Mouse (Mus musculus) MEL (cell line): ENCODE results near the gene Dgcr2. TPM values are rescaled to one million over a fixed set of nuclear protein-coding genes. Genes with fewer than 3 reads are reported as not detected.

Experiments
- DNase-seq: peaks from one replicate; pipeline ENCODE4 v3.0.0; 2011; ENCODE audit warnings: low read depth, low spot score
- H3K27ac ChIP-seq: 2 replicates; pipeline ENCODE4 v1.5.1; 2012; ENCODE audit warnings: low read depth, mild to moderate bottlenecking, control low read depth, low read length, moderate library complexity; ENCODE audit not compliant: control insufficient read depth
- H3K27me3 ChIP-seq, 2 experiments: fragments of 150-350 bp in 1 of 2; sonication (generic) in 1 of 2; 2 replicates each; pipeline ENCODE4 v1.6.1; 2012; ENCODE audit warnings: low read length in 2 of 2, mild to moderate bottlenecking in 2 of 2, improper control_type of control experiment in 1 of 2, moderate library complexity in 1 of 2; ENCODE audit not compliant: insufficient read depth in 2 of 2, control insufficient read depth in 1 of 2
- H3K36me3 ChIP-seq, 2 experiments: 2 replicates each; pipeline ENCODE4 v1.6.1; 2012 to 2014; ENCODE audit warnings: low read length in 2 of 2, improper control_type of control experiment in 1 of 2, inconsistent platforms in 1 of 2, mild to moderate bottlenecking in 1 of 2; ENCODE audit not compliant: insufficient read depth in 2 of 2, control insufficient read depth in 1 of 2
- H3K4me1 ChIP-seq, 2 experiments: fragments of 150-350 bp in 1 of 2; sonication (generic) in 1 of 2; 2 replicates each; pipeline ENCODE4 v1.6.1; 2012; ENCODE audit warnings: low read length in 2 of 2, improper control_type of control experiment in 1 of 2, mild to moderate bottlenecking in 1 of 2; ENCODE audit not compliant: insufficient read depth in 2 of 2, control insufficient read depth in 1 of 2
- H3K4me3 ChIP-seq, 2 experiments: fragments of 150-350 bp in 1 of 2; sonication (generic) in 1 of 2; 2 replicates each; pipeline ENCODE4 v1.5.1; 2012; ENCODE audit warnings: low read depth in 2 of 2, low read length in 2 of 2, mild to moderate bottlenecking in 2 of 2, moderate library complexity in 2 of 2, control low read depth in 1 of 2, improper control_type of control experiment in 1 of 2; ENCODE audit not compliant: control insufficient read depth in 1 of 2, insufficient read depth in 1 of 2
- H3K79me2 ChIP-seq: 2 replicates; pipeline ENCODE4 v1.6.1; 2012; ENCODE audit warnings: mild to moderate bottlenecking, low read length, moderate library complexity; ENCODE audit not compliant: control insufficient read depth, poor library complexity, insufficient read depth
- H3K9ac ChIP-seq: 2 replicates; pipeline ENCODE4 v1.6.1; 2012; ENCODE audit warnings: low read depth, mild to moderate bottlenecking, control low read depth, low read length, moderate library complexity; ENCODE audit not compliant: control insufficient read depth, poor library complexity, severe bottlenecking
- H3K9me3 ChIP-seq: fragments of 150-350 bp; sonication (generic); replicated peaks from 2 replicates; pipeline ENCODE4 v1.6.1; 2012; ENCODE audit warnings: mild to moderate bottlenecking, low read length, improper control_type of control experiment, moderate library complexity; ENCODE audit not compliant: insufficient read depth
- CHD2 ChIP-seq: IDR thresholded peaks from 2 replicates; pipeline ENCODE4 v1.6.1; 2011; ENCODE audit warnings: low read length, improper control_type of control experiment
- CTCF ChIP-seq, 3 experiments: IDR thresholded peaks in 2 of 3; conservative IDR thresholded peaks in 1 of 3; 2 replicates each; pipeline ENCODE4 v1.5.1; 2011 to 2012; ENCODE audit warnings: low read length in 3 of 3, low read depth in 2 of 3, mild to moderate bottlenecking in 2 of 3, improper control_type of control experiment in 1 of 3, inconsistent platforms in 1 of 3, mixed read lengths in 1 of 3, moderate library complexity in 1 of 3; ENCODE audit not compliant: control insufficient read depth in 1 of 3, insufficient read depth in 1 of 3, poor library complexity in 1 of 3, severe bottlenecking in 1 of 3
- KAT2A ChIP-seq: conservative IDR thresholded peaks from 2 replicates; pipeline ENCODE4 v1.6.1; 2012; ENCODE audit warnings: low read depth, low read length, improper control_type of control experiment, inconsistent platforms
- MAFK ChIP-seq: IDR thresholded peaks from 2 replicates; pipeline ENCODE4 v1.6.1; 2011; ENCODE audit warnings: low read depth, mild to moderate bottlenecking, low read length, improper control_type of control experiment, borderline replicate concordance
- MAX ChIP-seq: IDR thresholded peaks from 2 replicates; pipeline ENCODE4 v1.6.1; 2011; ENCODE audit warnings: low read length, improper control_type of control experiment
- MAZ ChIP-seq: IDR thresholded peaks from 2 replicates; pipeline ENCODE4 v1.6.1; 2012; ENCODE audit warnings: low read depth, mild to moderate bottlenecking, inconsistent platforms, low read length, improper control_type of control experiment
- MYC ChIP-seq: IDR thresholded peaks from 2 replicates; pipeline ENCODE4 v1.6.1; 2011; ENCODE audit warnings: low read depth, mild to moderate bottlenecking, low read length, improper control_type of control experiment, moderate library complexity
- NELFE ChIP-seq: IDR thresholded peaks from 2 replicates; pipeline ENCODE4 v1.6.1; 2011; ENCODE audit warnings: low read depth, low read length, improper control_type of control experiment
- NRF1 ChIP-seq: IDR thresholded peaks from 2 replicates; pipeline ENCODE4 v1.6.1; 2014; ENCODE audit warnings: low read depth, mild to moderate bottlenecking, inconsistent platforms, low read length, improper control_type of control experiment, moderate library complexity; ENCODE audit not compliant: poor library complexity, insufficient read depth, severe bottlenecking
- POLR2A ChIP-seq, 2 experiments: IDR thresholded peaks; 2 replicates each; pipeline ENCODE4 v1.6.1; 2011 to 2012; ENCODE audit warnings: low read length in 2 of 2, mild to moderate bottlenecking in 2 of 2, control low read depth in 1 of 2, improper control_type of control experiment in 1 of 2, low read depth in 1 of 2, moderate library complexity in 1 of 2; ENCODE audit not compliant: control insufficient read depth in 1 of 2, insufficient read depth in 1 of 2, poor library complexity in 1 of 2
- POLR2AphosphoS2 ChIP-seq: IDR thresholded peaks from 2 replicates; pipeline ENCODE4 v1.6.1; 2011; ENCODE audit warnings: low read length, improper control_type of control experiment
- RAD21 ChIP-seq: IDR thresholded peaks from 2 replicates; pipeline ENCODE4 v1.6.1; 2011; ENCODE audit warnings: mild to moderate bottlenecking, low read depth, low read length, improper control_type of control experiment
- SIN3A ChIP-seq: IDR thresholded peaks from 2 replicates; pipeline ENCODE4 v1.6.1; 2012; ENCODE audit warnings: low read length, improper control_type of control experiment, inconsistent platforms
- SMC3 ChIP-seq: IDR thresholded peaks from 2 replicates; pipeline ENCODE4 v1.6.1; 2011; ENCODE audit warnings: low read depth, low read length, improper control_type of control experiment
- UBTF ChIP-seq: IDR thresholded peaks from 2 replicates; pipeline ENCODE4 v1.6.1; 2012; ENCODE audit warnings: low read depth, mild to moderate bottlenecking, inconsistent platforms, low read length, improper control_type of control experiment, moderate library complexity, borderline replicate concordance; ENCODE audit not compliant: insufficient read depth
- USF1 ChIP-seq: IDR thresholded peaks from 2 replicates; pipeline ENCODE4 v1.6.1; 2014; ENCODE audit warnings: low read depth, mild to moderate bottlenecking, inconsistent platforms, low read length, improper control_type of control experiment, moderate library complexity
- ZMIZ1 ChIP-seq: IDR thresholded peaks from 2 replicates; pipeline ENCODE4 v1.6.1; 2012; ENCODE audit warnings: low read depth, mild to moderate bottlenecking, inconsistent platforms, low read length, improper control_type of control experiment, moderate library complexity
- polyA plus RNA-seq, 2 experiments: library from polyadenylated mRNA; stranded (reverse) in 1 of 2; unstranded in 1 of 2; fragments of >175 nt in 1 of 2; fragments of >200 nt in 1 of 2; gene quantifications; 2 replicates each; pipeline versions ENCODE4 v1.2.1 to v1.2.4; 2012; ENCODE audit warnings: low replicate concordance in 2 of 2, low read depth in 1 of 2; ENCODE audit not compliant: insufficient read length in 2 of 2, insufficient read depth in 1 of 2, missing spikeins in 1 of 2
- total RNA-seq: library from RNA; depleted of rRNA; stranded (reverse); fragments of 300-350 nt; gene quantifications from 2 replicates; pipeline ENCODE4 v1.2.3, GENCODE M21; 2012

The Dgcr2 gene
- total and polyA plus RNA-seq, 3 experiments: 37.1 to 53.7 TPM; not detected in 1

DNA sequence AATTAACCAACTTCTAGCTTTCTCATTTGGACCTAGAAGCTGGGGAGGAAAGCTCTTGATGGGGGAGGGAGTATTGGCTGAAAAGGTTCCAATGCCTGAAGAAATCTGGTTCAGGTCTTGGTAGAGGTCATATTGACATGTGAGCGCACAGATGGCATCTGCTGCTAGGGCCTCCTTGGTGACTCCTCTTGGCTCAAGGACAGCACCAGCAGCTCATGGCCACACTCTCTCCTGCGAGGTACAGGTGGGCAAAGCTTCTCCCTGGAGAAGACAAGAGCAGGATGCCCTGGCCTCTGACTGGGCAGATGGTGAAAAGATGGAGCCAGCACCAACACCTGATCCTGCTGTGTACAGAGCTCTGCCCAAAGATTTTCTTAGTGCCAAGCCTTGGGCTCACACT lies 71.9 kb downstream of the Dgcr2 start:
- Histone ChIP-seq H3K9me3 (no peaks in the 10 kb centered on the region), H3K4me3 (no peak overlapping the region), H3K79me2 (no peaks in the 10 kb centered on the region), H3K36me3 (peaks cover 0 to 2% of the 10 kb centered on the region in 2 experiments; a peak in 1 of 4 replicates), H3K27ac (no peak overlapping the region), H3K4me1 (peaks cover 0 to 12% of the 10 kb centered on the region in 2 experiments; a peak in 2 of 4 replicates), H3K9ac (no peak overlapping the region), H3K27me3 (no peaks in the 10 kb centered on the region; a peak in 2 of 4 replicates)
- no peak for TF ChIP-seq UBTF
- no peak for TF ChIP-seq RAD21
- TF ChIP-seq POLR2AphosphoS2: no peak
- DNase-seq: no peak

DNA sequence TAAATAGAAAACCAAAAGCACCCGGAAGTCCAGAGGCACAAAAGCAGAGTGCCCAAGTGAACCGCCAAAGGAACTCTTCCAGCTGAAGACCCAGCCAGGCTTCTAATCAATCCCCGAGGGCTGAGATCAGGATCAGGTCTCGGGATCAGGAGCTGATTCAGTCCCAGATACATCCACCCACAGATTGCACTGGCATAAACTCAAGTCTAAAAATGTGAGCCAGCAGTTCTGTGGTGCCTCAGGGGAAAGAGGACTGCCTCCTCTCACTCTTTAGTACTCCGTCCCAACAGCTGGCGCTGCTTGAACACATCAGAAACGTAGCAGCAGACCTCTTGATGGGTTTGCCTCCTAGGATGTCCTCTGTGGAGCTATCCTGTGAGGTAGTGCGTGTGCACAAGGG lies 81.8 kb downstream of the Dgcr2 start:
- no peaks in the 10 kb centered on the region for H3K36me3 ChIP-seq
- H3K27ac ChIP-seq: no peak overlapping the region
- no peak overlapping the region for H3K4me3 ChIP-seq
- H3K4me1 ChIP-seq: 0 out of 4 replicates have a peak, but pooled peaks cover 0 to 2% of the 10 kb centered on the region in 2 experiments
- no peaks in the 10 kb centered on the region for H3K79me2 ChIP-seq
- H3K9me3 ChIP-seq: no peaks in the 10 kb centered on the region
- no peak for TF ChIP-seq MAZ
- TF ChIP-seq, all 39 proteins: peak for 0
- no peak overlapping the region for H3K9ac ChIP-seq
- no peak for DNase-seq
- no peaks in the 10 kb centered on the region for H3K27me3 ChIP-seq

DNA sequence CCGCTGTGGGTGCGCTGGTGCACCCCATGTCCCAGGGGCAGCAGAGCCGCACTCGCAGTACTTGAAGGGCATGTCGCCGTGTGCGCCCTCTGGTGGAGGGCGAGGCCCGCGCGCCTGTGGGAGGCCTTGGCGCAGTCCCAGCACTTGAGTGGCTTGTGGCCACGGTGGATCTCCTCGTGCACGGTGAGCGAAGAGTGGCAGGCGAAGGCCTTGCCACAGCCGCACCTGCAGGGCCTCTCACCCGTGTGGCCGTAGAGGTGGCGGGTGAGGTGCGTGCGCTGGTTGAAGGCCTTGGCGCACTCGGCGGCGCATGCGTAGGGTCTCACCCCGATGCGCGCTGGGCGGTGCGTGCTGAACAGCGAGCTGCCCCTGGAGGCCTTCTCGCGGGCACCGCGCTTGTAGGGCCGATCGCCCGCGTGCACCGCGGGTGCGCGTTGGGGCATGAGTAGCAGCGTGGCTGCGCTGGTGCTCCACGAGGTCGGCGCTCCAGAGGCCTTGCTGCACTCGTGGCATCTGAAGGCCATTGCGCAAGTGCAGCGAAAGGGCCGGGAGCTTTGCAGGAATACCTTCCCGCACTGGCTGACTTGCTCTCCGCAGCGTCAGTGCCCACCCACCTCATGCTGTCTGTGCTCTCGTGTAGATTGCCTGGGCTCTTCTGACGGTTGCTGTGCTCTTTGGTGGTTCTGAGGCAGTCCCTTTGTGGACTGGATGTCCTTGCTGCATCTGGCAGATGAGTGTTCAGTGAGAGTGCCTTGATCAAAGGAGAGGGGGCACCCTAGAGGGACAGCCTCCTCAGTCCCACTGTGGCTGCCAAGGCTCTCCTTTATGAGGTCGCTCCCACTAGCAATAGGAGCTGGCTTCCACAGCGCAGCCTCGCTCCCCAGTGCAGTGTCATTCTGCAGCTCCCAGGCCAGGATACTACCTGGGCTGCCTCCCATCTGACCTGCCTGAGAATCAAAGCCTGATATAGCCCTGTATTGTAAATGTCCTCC lies 82.7 kb downstream of the Dgcr2 start:
- peak overlapping the region; percentile 41 to 49 for H3K4me3 ChIP-seq
- H3K27me3 ChIP-seq: no peaks in the 10 kb centered on the region

More for the DNA sequence above, 82.7 kb downstream of the Dgcr2 start:
- H3K79me2 ChIP-seq: no peaks in the 10 kb centered on the region
- DNase-seq: peak; percentile 89
- no peak overlapping the region for H3K27ac ChIP-seq
- TF ChIP-seq RAD21 (peak; percentile 34), NRF1 (peak; percentile 81), CTCF (IDR thresholded peaks at IDR 0.05 in 2 of 3, conservative IDR thresholded peaks at IDR 0.05 in 1 of 3; ENCODE audit: control insufficient read depth in 1 of 3, insufficient read depth in 1 of 3, low read depth in 2 of 3, low read length in 3 of 3, poor library complexity in 1 of 3, severe bottlenecking in 1 of 3) (peak; percentile 83 to 90 (median 85)), MAFK (no peak), POLR2A (IDR thresholded peaks at IDR 0.05; ENCODE audit: control insufficient read depth in 1 of 2, insufficient read depth in 1 of 2, low read depth in 1 of 2, low read length in 2 of 2, poor library complexity in 1 of 2) (peak; percentile 52 to 86), ZMIZ1 (0 out of 2 replicates have a peak, but pooled peaks have one; percentile 21), MYC (peak; percentile 35; the same call in 1 of the 2 replicates), CHD2 (no peak), NELFE (0 out of 2 replicates have a peak, but pooled peaks have one; percentile 38), SIN3A (peak; percentile 24; the same call in 1 of the 2 replicates), SMC3 (peak; percentile 76), KAT2A (no peak), MAX (peak; percentile 66; the same call in 1 of the 2 replicates), USF1 (no peak)
- TF ChIP-seq, all 39 proteins: peak for 10
- Histone ChIP-seq H3K9ac (peak overlapping the region; percentile 62), H3K9me3 (no peaks in the 10 kb centered on the region), H3K4me1 (0 out of 4 replicates have a peak, but pooled peaks cover 0 to 2% of the 10 kb centered on the region in 2 experiments), H3K36me3 (no peaks in the 10 kb centered on the region)
